Comparison of ENCODE assay signal across 8 mouse cellular contexts in genomic region chr1:180768334-180769168, GRCm38 (mm10). TPM values are rescaled to one million over a fixed set of nuclear protein-coding genes. Genes with fewer than 3 reads are reported as not detected.
DNase-seq lines count a peak whose midpoint lies in the region; ATAC-seq lines count a peak whose summit lies in the region.

No protein-coding gene starts in this region.

- H3K36me3 ChIP-seq in hindbrain, embryonic 14.5 days (replicated peaks; ENCODE audit: control insufficient read depth, insufficient read depth), result no peaks in the 10 kb centered on the region

- H3K9me3 ChIP-seq in hindbrain, embryonic 14.5 days (ENCODE audit: control insufficient read depth, low read length), result no peaks in the 10 kb centered on the region

- ATAC-seq in hindbrain, embryonic 14.5 days (ENCODE audit: low FRiP score), result peak; percentile 87

- H3K4me3 ChIP-seq in hindbrain, embryonic 14.5 days (replicated peaks; ENCODE audit: low read length), result peak overlapping the region; percentile 47

- peak overlapping the region; percentile 81 for H3K4me2 ChIP-seq in hindbrain, embryonic 14.5 days (replicated peaks)

- peaks cover 17% of the 10 kb centered on the region for H3K4me1 ChIP-seq in hindbrain, embryonic 14.5 days (replicated peaks; ENCODE audit: control insufficient read depth, insufficient read depth, low read length)

- peak; percentile 83 for DNase-seq in R1 (ENCODE audit: low read depth, low spot score)
- DNase-seq in cerebellum, postnatal 14 days, result peak; percentile 91 to 92
- DNase-seq in frontal cortex, postnatal 36 days (ENCODE audit: low spot score in 2 of 2), result peak; percentile 57 to 69
- peak; percentile 74 for DNase-seq in hindbrain, embryonic 14.5 days (ENCODE audit: low spot score)
- DNase-seq in layer of hippocampus, postnatal 36 days, result peak; percentile 60 to 69
- peak; percentile 70 for DNase-seq in lung, postnatal 25 days (ENCODE audit: low spot score)
- peak; percentile 67 for DNase-seq in retina, adult 2 months (ENCODE audit: low read depth, low spot score)
- peak; percentile 87 for DNase-seq in thymus, postnatal 14 days

- H3K27me3 ChIP-seq in hindbrain, embryonic 14.5 days (ENCODE audit: control insufficient read depth, insufficient read depth, low read length), result no peaks in the 10 kb centered on the region

- peak overlapping the region; percentile 71 for H3K27ac ChIP-seq in hindbrain, embryonic 14.5 days

- WGBS in hindbrain, embryonic 14.5 days, result 3% methylated on average over 37 of the region's 37 CpGs

- peak overlapping the region; percentile 69 for H3K9ac ChIP-seq in hindbrain, embryonic 14.5 days

RNA-seq across cellular contexts. Expression of gene Acbd3, which starts 42.7 kb away (rescaled TPM):
- polyA plus RNA-seq in hindbrain, embryonic 14.5 days (2014; fragmentation: Nextera tagmentation; extraction: Ambion mirVana), result 27.1 and 27.6 TPM in 2 replicates
- total RNA-seq in layer of hippocampus, postnatal 36 days (2021), result 10 to 100 TPM; 34.6 to 35.3 TPM

RNA-seq across cellular contexts. Expression of gene H3f3a, which starts 45.2 kb away (rescaled TPM):
- 2,816 and 2,951 TPM in 2 replicates for polyA plus RNA-seq in hindbrain, embryonic 14.5 days (2014; fragmentation: Nextera tagmentation; extraction: Ambion mirVana)
- total RNA-seq in layer of hippocampus, postnatal 36 days (2021), result 100 to 1,000 TPM; 365 to 366 TPM

Comparison
In these comparisons a context has a peak if more than half of its experiments do, and no peak if none do; other contexts are left out.
1. Peak in every context shown above with its lines: DNase-seq, ATAC-seq, H3K4me3 ChIP-seq and H3K27ac ChIP-seq.